Comparison of ENCODE assay signal across 28 mouse cellular contexts in genomic region chr19:24168531-24168930, GRCm38 (mm10). TPM values are rescaled to one million over a fixed set of nuclear protein-coding genes. Genes with fewer than 3 reads are reported as not detected.
DNase-seq lines count a peak whose midpoint lies in the region; ATAC-seq lines count a peak whose summit lies in the region.
"Had no signal": no experiment of that assay in that cellular context is flagged by ENCODE, and none has a peak within 500 bp of the region (broad histone marks: within the 10 kb centered on the region; RNA-seq: fewer than 3 reads in every experiment).

No protein-coding gene starts in this region.

- 42% methylated on average over 10 of the region's 10 CpGs for WGBS in heart, embryonic 10.5 days
- 47% methylated on average over 10 of the region's 10 CpGs for WGBS in heart, embryonic 15.5 days
- WGBS in lung, embryonic 15.5 days: 57% methylated on average over 10 of the region's 10 CpGs
- 66% methylated on average over 10 of the region's 10 CpGs for WGBS in stomach, embryonic 16.5 days

- H3K9me3 ChIP-seq in heart, embryonic 10.5 days: no peaks in the 10 kb centered on the region
- H3K9me3 ChIP-seq in heart, embryonic 15.5 days (replicated peaks): no peaks in the 10 kb centered on the region
- no peaks in the 10 kb centered on the region for H3K9me3 ChIP-seq in lung, embryonic 15.5 days
- no peaks in the 10 kb centered on the region for H3K9me3 ChIP-seq in stomach, embryonic 16.5 days (replicated peaks; ENCODE audit: control insufficient read depth, low read length)
- H3K9me3 ChIP-seq: embryonic facial prominence, embryonic 13.5 days; forebrain, embryonic 10.5 days; forebrain, embryonic 15.5 days; hindbrain, embryonic 12.5 days; liver, embryonic 12.5 days; stomach, embryonic 15.5 days had no signal

- H3K4me3 ChIP-seq in heart, embryonic 10.5 days: peak overlapping the region; percentile 32
- H3K4me3 ChIP-seq in heart, embryonic 15.5 days: 0 out of 2 replicates have a peak overlapping the region, but pooled peaks have one; percentile 1
- H3K4me3 ChIP-seq in lung, embryonic 15.5 days: no peak overlapping the region
- no peak overlapping the region for H3K4me3 ChIP-seq in stomach, embryonic 16.5 days (replicated peaks; ENCODE audit: low read length)
- H3K4me3 ChIP-seq: embryonic facial prominence, embryonic 13.5 days; forebrain, embryonic 10.5 days; forebrain, embryonic 15.5 days; hindbrain, embryonic 12.5 days; liver, embryonic 12.5 days; stomach, embryonic 15.5 days had no signal

- peak overlapping the region; percentile 36; the same call in 1 of the 2 replicates for H3K27ac ChIP-seq in heart, embryonic 10.5 days
- peak overlapping the region; percentile 71 for H3K27ac ChIP-seq in heart, embryonic 15.5 days
- peak overlapping the region; percentile 36; the same call in 1 of the 2 replicates for H3K27ac ChIP-seq in lung, embryonic 15.5 days
- peak overlapping the region; percentile 12; the same call in 1 of the 2 replicates for H3K27ac ChIP-seq in stomach, embryonic 16.5 days (ENCODE audit: low read length)
- H3K27ac ChIP-seq: embryonic facial prominence, embryonic 13.5 days; forebrain, embryonic 10.5 days; forebrain, embryonic 15.5 days; hindbrain, embryonic 12.5 days; liver, embryonic 12.5 days; stomach, embryonic 15.5 days had no signal

- ATAC-seq in heart, embryonic 15.5 days (replicated peaks; ENCODE audit: insufficient number of reproducible peaks, insufficient read depth, low FRiP score, low read depth): no peak
- no peak for ATAC-seq in lung, embryonic 15.5 days (ENCODE audit: borderline replicate concordance, extremely low read depth, low FRiP score, low TSS enrichment)
- no peak for ATAC-seq in stomach, embryonic 16.5 days (ENCODE audit: insufficient read depth, low FRiP score)
- ATAC-seq: forebrain, embryonic 15.5 days; liver, embryonic 12.5 days; liver, postnatal 0 days; midbrain, embryonic 16.5 days had no signal

- H3K4me2 ChIP-seq in heart, embryonic 15.5 days: peak overlapping the region; percentile 41
- H3K4me2 ChIP-seq in lung, embryonic 15.5 days: 0 out of 2 replicates have a peak overlapping the region, but pooled peaks have one; percentile 4
- H3K4me2 ChIP-seq in stomach, embryonic 16.5 days (ENCODE audit: low read depth, low read length): no peak overlapping the region
- H3K4me2 ChIP-seq: embryonic facial prominence, embryonic 13.5 days; forebrain, embryonic 15.5 days; hindbrain, embryonic 12.5 days; liver, embryonic 12.5 days; midbrain, embryonic 11.5 days; stomach, embryonic 15.5 days had no signal

- no peak for DNase-seq in heart, embryonic 10.5 days (ENCODE audit: low spot score)
- DNase-seq in heart, adult 8-10 months (ENCODE audit: low spot score): no peak
- DNase-seq in heart, adult 11 months: no peak
- DNase-seq in lung, postnatal 25 days (ENCODE audit: low spot score): no peak
- no peak for DNase-seq in adrenal gland, adult 18-20 months (ENCODE audit: low spot score in 2 of 2)
- DNase-seq: adrenal gland, postnatal 25 days; cerebellum, adult 11-12 months; cerebellum, adult 9-11 months; gastrocnemius, postnatal 25 days; heart, adult 18-20 months; kidney, adult 11 months; kidney, postnatal 14 days; layer of hippocampus, adult 9-11 months; liver, postnatal 0 days; right cerebral cortex, postnatal 25 days; thymus, adult 18-20 months; thymus, postnatal 25 days had no signal

- no peaks in the 10 kb centered on the region for H3K27me3 ChIP-seq in heart, embryonic 10.5 days (ENCODE audit: insufficient read depth, poor library complexity, severe bottlenecking)
- no peaks in the 10 kb centered on the region for H3K27me3 ChIP-seq in heart, embryonic 15.5 days
- no peaks in the 10 kb centered on the region for H3K27me3 ChIP-seq in lung, embryonic 15.5 days
- H3K27me3 ChIP-seq in stomach, embryonic 16.5 days (ENCODE audit: control insufficient read depth, insufficient read depth, low read length): no peaks in the 10 kb centered on the region
- H3K27me3 ChIP-seq: embryonic facial prominence, embryonic 13.5 days; forebrain, embryonic 15.5 days; hindbrain, embryonic 12.5 days; stomach, embryonic 15.5 days had no signal

- no peak overlapping the region for H3K9ac ChIP-seq in heart, embryonic 15.5 days
- no peak overlapping the region for H3K9ac ChIP-seq in lung, embryonic 15.5 days
- no peak overlapping the region for H3K9ac ChIP-seq in stomach, embryonic 16.5 days (ENCODE audit: low read length)
- H3K9ac ChIP-seq: embryonic facial prominence, embryonic 13.5 days; forebrain, embryonic 15.5 days; hindbrain, embryonic 12.5 days; liver, embryonic 12.5 days; liver, postnatal 0 days; stomach, embryonic 15.5 days had no signal

- H3K36me3 ChIP-seq in heart, embryonic 10.5 days: no peaks in the 10 kb centered on the region
- no peaks in the 10 kb centered on the region for H3K36me3 ChIP-seq in heart, embryonic 15.5 days
- H3K36me3 ChIP-seq in lung, embryonic 15.5 days: no peaks in the 10 kb centered on the region
- no peaks in the 10 kb centered on the region for H3K36me3 ChIP-seq in stomach, embryonic 16.5 days (ENCODE audit: control insufficient read depth, insufficient read depth, low read length)
- H3K36me3 ChIP-seq: embryonic facial prominence, embryonic 13.5 days; forebrain, embryonic 10.5 days; forebrain, embryonic 15.5 days; hindbrain, embryonic 12.5 days; liver, embryonic 12.5 days; stomach, embryonic 15.5 days had no signal

- peaks cover 69% of the 10 kb centered on the region for H3K4me1 ChIP-seq in heart, embryonic 10.5 days
- peaks cover 63% of the 10 kb centered on the region for H3K4me1 ChIP-seq in heart, embryonic 15.5 days (replicated peaks)
- H3K4me1 ChIP-seq in lung, embryonic 15.5 days: peaks cover 59% of the 10 kb centered on the region
- H3K4me1 ChIP-seq in stomach, embryonic 16.5 days (ENCODE audit: control insufficient read depth, insufficient read depth, low read length): peaks cover 33% of the 10 kb centered on the region

RNA-seq across cellular contexts. Expression of gene Tjp2, which starts 56.3 kb away (rescaled TPM):
- polyA plus RNA-seq in heart, embryonic 10.5 days (2016; fragmentation: Nextera tagmentation; extraction: Ambion mirVana): 31.2 and 33.9 TPM in 2 replicates
- 10 to 100 TPM; 15.8 to 17.4 (median 17.0) TPM for total RNA-seq in heart, adult 8-10 months (2022)
- 21.9 and 24.4 TPM in 2 replicates for polyA plus RNA-seq in heart, embryonic 15.5 days (2015; fragmentation: Nextera tagmentation; extraction: Ambion mirVana)
- 36.6 and 38.6 TPM in 2 replicates for polyA plus RNA-seq in lung, embryonic 15.5 days (2015; fragmentation: Nextera tagmentation; extraction: Ambion mirVana)
- polyA plus RNA-seq in stomach, embryonic 16.5 days (2015; fragmentation: Nextera tagmentation; extraction: Ambion mirVana): 30.4 and 31.1 TPM in 2 replicates
- 10 to 100 TPM in 1 of 2 experiments, 1 to 10 TPM in 1; 6.3 to 10.5 TPM for total RNA-seq in adrenal gland, adult 18-20 months (2021)

Comparison
In these comparisons a context has a peak if more than half of its experiments do, and no peak if none do; other contexts are left out.
1. H3K27ac ChIP-seq: peak in every context shown above with its lines; median percentile 71 in heart, embryonic 15.5 days; 36 in heart, embryonic 10.5 days; 36 in lung, embryonic 15.5 days; 12 in stomach, embryonic 16.5 days.
2. H3K4me3 ChIP-seq: peak in heart, embryonic 10.5 days (single experiment) and heart, embryonic 15.5 days (single experiment); none in lung, embryonic 15.5 days (single experiment) and stomach, embryonic 16.5 days (single experiment).